Mouse (Mus musculus): ENCODE measurements at regions not wholly inside any gene's neighbourhood (a gene's known extent, or its start where the extent isn't known, plus 50 kb on each side); places are given as distances from the start of the nearest gene placed in this dataset.

GRCm38 (mm10) chr10:98434974-98435373 lies 479.2 kb upstream of the Atp2b1 start:
- TF ChIP-seq EP300 (optimal IDR thresholded peaks at IDR 0.05) (no peak), CTCF (IDR thresholded peaks at IDR 0.05; ENCODE audit: low read depth) (no peak)
